Mouse (Mus musculus) lung, embryonic 14.5 days (tissue): ENCODE results near the gene Tspan5. TPM values are rescaled to one million over a fixed set of nuclear protein-coding genes. Genes with fewer than 3 reads are reported as not detected.

Experiments
- ATAC-seq: fragments of 200-750 bp; cut with Nextera tagmentation; 2 replicates; pipeline ENCODE4 v1.8.0; 2017; ENCODE audit warnings: mild to moderate bottlenecking, moderate TSS enrichment, moderate library complexity; ENCODE audit not compliant: insufficient read depth
- DNase-seq: peaks from one replicate; pipeline ENCODE4 v3.0.0-alpha.2; 2015
- H3K27ac ChIP-seq: fragments of 300-500 bp; sonication (generic); 2 replicates; pipeline ENCODE4 v1.5.1; 2014; ENCODE audit warnings: low read depth, mild to moderate bottlenecking, moderate library complexity
- H3K27me3 ChIP-seq: fragments of 300-500 bp; sonication (generic); 2 replicates; pipeline ENCODE4 v1.6.1; 2014; ENCODE audit warnings: low read length, control low read depth; ENCODE audit not compliant: insufficient read depth
- H3K36me3 ChIP-seq: fragments of 300-500 bp; sonication (generic); 2 replicates; pipeline ENCODE4 v1.6.1; 2014; ENCODE audit warnings: control low read depth; ENCODE audit not compliant: insufficient read depth
- H3K4me1 ChIP-seq: fragments of 300-500 bp; sonication (generic); 2 replicates; pipeline ENCODE4 v1.6.1; 2014; ENCODE audit warnings: antibody characterized with exemption, control low read depth; ENCODE audit not compliant: insufficient read depth
- H3K4me2 ChIP-seq: fragments of 300-500 bp; sonication (generic); 2 replicates; pipeline ENCODE4 v1.6.1; 2014; ENCODE audit warnings: mild to moderate bottlenecking
- H3K4me3 ChIP-seq: fragments of 300-500 bp; sonication (generic); 2 replicates; pipeline ENCODE4 v1.5.1; 2014; ENCODE audit warnings: low read depth, low read length
- H3K9ac ChIP-seq: fragments of 300-500 bp; sonication (generic); 2 replicates; pipeline ENCODE4 v1.6.1; 2014
- H3K9me3 ChIP-seq: fragments of 300-500 bp; sonication (generic); 2 replicates; pipeline ENCODE4 v1.6.1; 2016; ENCODE audit warnings: low read depth, low read length, control low read depth
- CTCF ChIP-seq: IDR thresholded peaks from 2 replicates; pipeline ENCODE4 v1.5.1; 2016; ENCODE audit warnings: antibody characterized with exemption, low read depth
- WGBS: fragments of 180-500 bp; shearing (Covaris S2); extraction: QIAGEN DNeasy Blood & Tissue Kit; methylation state at CpG from one replicate; pipeline ENCODE4 v1.1.7; 2014; 5-methylcytosine and 5-hydroxymethylcytosine counted together
- polyA plus RNA-seq: library from polyadenylated mRNA; unstranded; fragments of >200 nt; fragmentation: Nextera tagmentation; extraction: Ambion mirVana; gene quantifications from 2 replicates; pipeline ENCODE4 v1.2.1, GENCODE M21; 2014

Gene Tspan5
- polyA plus RNA-seq, 1 experiment from 2014 or later: 28.3 TPM

- Histone ChIP-seq H3K36me3 (no peaks in the 10 kb centered on the region; the same call in 1 of the 2 replicates), H3K4me3 (no peak overlapping the region), H3K9me3 (no peaks in the 10 kb centered on the region), H3K4me1 (peaks cover 3% of the 10 kb centered on the region), H3K9ac (no peak overlapping the region), H3K4me2 (no peak overlapping the region), H3K27me3 (no peaks in the 10 kb centered on the region), H3K27ac (no peak overlapping the region)
- DNase-seq (no peak), ATAC-seq (peak; percentile 36; the same call in 1 of the 2 replicates)
- WGBS: 30% methylated on average over 5 of the region's 5 CpGs
- no peak for TF ChIP-seq CTCF
These were observed 151.5 kb downstream of the Tspan5 start for GRCm38 (mm10) chr3:138893520-138893919.

- Histone ChIP-seq H3K4me2 (no peak overlapping the region), H3K27me3 (no peaks in the 10 kb centered on the region), H3K4me3 (no peak overlapping the region), H3K4me1 (no peaks in the 10 kb centered on the region), H3K36me3 (peaks cover 5% of the 10 kb centered on the region; the same call in 1 of the 2 replicates), H3K9ac (no peak overlapping the region), H3K27ac (no peak overlapping the region), H3K9me3 (no peaks in the 10 kb centered on the region)
- no peak for DNase-seq
- no peak for TF ChIP-seq CTCF
- 90% methylated on average over 11 of the region's 11 CpGs for WGBS
- ATAC-seq: 0 out of 2 replicates have a peak, but pooled peaks have one; percentile 12
These were observed 155.5 kb downstream of the Tspan5 start for GRCm38 (mm10) chr3:138897500-138897899.

- Histone ChIP-seq H3K4me3 (no peak overlapping the region), H3K27me3 (no peaks in the 10 kb centered on the region), H3K27ac (no peak overlapping the region), H3K36me3 (peaks cover 5% of the 10 kb centered on the region; the same call in 1 of the 2 replicates), H3K9ac (no peak overlapping the region), H3K9me3 (no peaks in the 10 kb centered on the region), H3K4me2 (no peak overlapping the region), H3K4me1 (no peaks in the 10 kb centered on the region)
- ATAC-seq (no peak), DNase-seq (no peak)
- TF ChIP-seq CTCF: no peak
- WGBS: 92% methylated on average over 8 of the region's 8 CpGs
These were observed 156.1 kb downstream of the Tspan5 start for GRCm38 (mm10) chr3:138898055-138898454.

GRCm38 (mm10) chr3:138900571-138901141 is 158.7 kb downstream of the Tspan5 start:
- Histone ChIP-seq H3K4me3 (no peak overlapping the region), H3K9ac (no peak overlapping the region), H3K4me1 (no peaks in the 10 kb centered on the region), H3K36me3 (peaks cover 5% of the 10 kb centered on the region; the same call in 1 of the 2 replicates), H3K4me2 (no peak overlapping the region), H3K9me3 (no peaks in the 10 kb centered on the region), H3K27ac (no peak overlapping the region), H3K27me3 (no peaks in the 10 kb centered on the region)
- no peak for TF ChIP-seq CTCF
- no peak for DNase-seq
- WGBS: 82% methylated on average over 9 of the region's 9 CpGs
- no peak for ATAC-seq

GRCm38 (mm10) chr3:138905678-138906077 is 163.7 kb downstream of the Tspan5 start:
- Histone ChIP-seq H3K27ac (peak overlapping the region; percentile 46), H3K4me2 (no peak overlapping the region), H3K4me1 (no peaks in the 10 kb centered on the region), H3K4me3 (no peak overlapping the region), H3K9me3 (no peaks in the 10 kb centered on the region), H3K9ac (no peak overlapping the region), H3K36me3 (0 out of 2 replicates have a peak, but pooled peaks cover 5% of the 10 kb centered on the region), H3K27me3 (no peaks in the 10 kb centered on the region)
- 62% methylated on average over 7 of the region's 7 CpGs for WGBS
- no peak for TF ChIP-seq CTCF
- DNase-seq (peak; percentile 60), ATAC-seq (peak; percentile 42; the same call in 1 of the 2 replicates)

- Histone ChIP-seq H3K27ac (peak overlapping the region; percentile 46), H3K9ac (no peak overlapping the region), H3K4me1 (no peaks in the 10 kb centered on the region), H3K36me3 (0 out of 2 replicates have a peak, but pooled peaks cover 5% of the 10 kb centered on the region), H3K9me3 (no peaks in the 10 kb centered on the region), H3K4me3 (no peak overlapping the region), H3K27me3 (no peaks in the 10 kb centered on the region), H3K4me2 (no peak overlapping the region)
- 29% methylated on average over 17 of the region's 17 CpGs for WGBS
- peak; percentile 95 for TF ChIP-seq CTCF
- ATAC-seq: peak; percentile 76
- peak; percentile 93 for DNase-seq
These were observed 164.3 kb downstream of the Tspan5 start for GRCm38 (mm10) chr3:138906112-138906880.

GRCm38 (mm10) chr3:138909313-138909712 is 167.3 kb downstream of the Tspan5 start:
- H3K27me3 ChIP-seq: no peaks in the 10 kb centered on the region
- no peak for ATAC-seq
- no peaks in the 10 kb centered on the region for H3K9me3 ChIP-seq
- no peak overlapping the region for H3K4me3 ChIP-seq
- no peaks in the 10 kb centered on the region for H3K4me1 ChIP-seq
- DNase-seq: no peak
- H3K9ac ChIP-seq: no peak overlapping the region
- no peak overlapping the region for H3K4me2 ChIP-seq
- no peaks in the 10 kb centered on the region for H3K36me3 ChIP-seq
- no peak overlapping the region for H3K27ac ChIP-seq
- 86% methylated on average over 2 of the region's 2 CpGs for WGBS
- no peak for TF ChIP-seq CTCF
